ENCODE assay signal across 8 mouse cellular contexts in genomic region chr7:105810877-105811489, GRCm38 (mm10). TPM values are rescaled to one million over a fixed set of nuclear protein-coding genes. Genes with fewer than 3 reads are reported as not detected.
DNase-seq lines count a peak whose midpoint lies in the region; ATAC-seq lines count a peak whose summit lies in the region.

TSS of gene Mrpl17 (minus strand) at chr7:105811099.

- under 1% methylated on average over 50 of the region's 52 CpGs for WGBS in heart, embryonic 14.5 days
- WGBS in liver, embryonic 13.5 days (ENCODE audit: insufficient replicate concordance): under 1% methylated on average over 48 of the region's 52 CpGs
- under 1% methylated on average over 51 of the region's 52 CpGs for WGBS in stomach, embryonic 16.5 days

- peak within 1 kb of the TSS; percentile 98 for H3K9ac ChIP-seq in heart, embryonic 14.5 days (ENCODE audit: low read length)
- H3K9ac ChIP-seq in liver, embryonic 13.5 days: peak within 1 kb of the TSS; percentile 97
- peak within 1 kb of the TSS; percentile 95 for H3K9ac ChIP-seq in stomach, embryonic 16.5 days (ENCODE audit: low read length)

- H3K4me1 ChIP-seq in heart, embryonic 14.5 days (ENCODE audit: control insufficient read depth in 2 of 2, insufficient read depth in 2 of 2, low read length in 2 of 2): peaks cover 4 to 8% of the 10 kb centered on the region in 2 experiments
- H3K4me1 ChIP-seq in liver, embryonic 13.5 days (replicated peaks): peaks cover 27% of the 10 kb centered on the region
- peaks cover 6% of the 10 kb centered on the region for H3K4me1 ChIP-seq in stomach, embryonic 16.5 days (ENCODE audit: control insufficient read depth, insufficient read depth, low read length)

- peak; percentile 92 for ATAC-seq in CD4-positive, CD25-positive, alpha-beta regulatory T cell, adult 4 months
- ATAC-seq in heart, embryonic 14.5 days (ENCODE audit: insufficient number of reproducible peaks, insufficient read depth, low FRiP score, low read depth): peak; percentile 99
- peak; percentile 97 for ATAC-seq in liver, embryonic 13.5 days (ENCODE audit: low read depth)
- ATAC-seq in stomach, embryonic 16.5 days (ENCODE audit: insufficient read depth, low FRiP score): peak; percentile 98

- DNase-seq in c-Kit-negative CD71-positive TER-119-positive erythroid progenitor cells, embryonic 14.5 days (ENCODE audit: low read depth, low spot score): peak; percentile 98
- DNase-seq in fibroblast of lung, adult 2 months (ENCODE audit: low read depth): peak; percentile 98
- peak; percentile 100 for DNase-seq in kidney, postnatal 14 days
- peak; percentile 100 for DNase-seq in liver, embryonic 13.5 days
- peak; percentile 100 for DNase-seq in neural tube, embryonic 10.5 days (ENCODE audit: extremely low spot score, low spot score)

- H3K9me3 ChIP-seq in heart, embryonic 14.5 days (ENCODE audit: control insufficient read depth, low read length): peaks cover 4% of the 10 kb centered on the region; the same call in 1 of the 2 replicates
- H3K9me3 ChIP-seq in liver, embryonic 13.5 days (replicated peaks): no peaks in the 10 kb centered on the region
- H3K9me3 ChIP-seq in stomach, embryonic 16.5 days (replicated peaks; ENCODE audit: control insufficient read depth, low read length): no peaks in the 10 kb centered on the region

- peaks cover 27% of the 10 kb centered on the region for H3K36me3 ChIP-seq in heart, embryonic 14.5 days (ENCODE audit: control insufficient read depth, insufficient read depth, low read length)
- H3K36me3 ChIP-seq in liver, embryonic 13.5 days: peaks cover 27% of the 10 kb centered on the region
- 0 out of 2 replicates have a peak, but pooled peaks cover 10% of the 10 kb centered on the region for H3K36me3 ChIP-seq in stomach, embryonic 16.5 days (ENCODE audit: control insufficient read depth, insufficient read depth, low read length)

- no peaks in the 10 kb centered on the region for H3K27me3 ChIP-seq in heart, embryonic 14.5 days (ENCODE audit: control insufficient read depth, insufficient read depth, low read length)
- H3K27me3 ChIP-seq in liver, embryonic 13.5 days: no peaks in the 10 kb centered on the region
- H3K27me3 ChIP-seq in stomach, embryonic 16.5 days (ENCODE audit: control insufficient read depth, insufficient read depth, low read length): no peaks in the 10 kb centered on the region

- H3K4me2 ChIP-seq in heart, embryonic 14.5 days (ENCODE audit: low read length): peak within 1 kb of the TSS; percentile 90
- peak within 1 kb of the TSS; percentile 85 for H3K4me2 ChIP-seq in liver, embryonic 13.5 days
- peak within 1 kb of the TSS; percentile 81 for H3K4me2 ChIP-seq in stomach, embryonic 16.5 days (ENCODE audit: low read depth, low read length)

- peak within 1 kb of the TSS; percentile 82 to 98 for H3K4me3 ChIP-seq in heart, embryonic 14.5 days (ENCODE audit: control insufficient read depth in 1 of 2, insufficient read depth in 1 of 2, low read depth in 1 of 2, low read length in 2 of 2)
- H3K4me3 ChIP-seq in liver, embryonic 13.5 days (replicated peaks): peak within 1 kb of the TSS; percentile 89
- H3K4me3 ChIP-seq in stomach, embryonic 16.5 days (replicated peaks; ENCODE audit: low read length): peak within 1 kb of the TSS; percentile 92

- peak within 1 kb of the TSS; percentile 79 to 89 for H3K27ac ChIP-seq in heart, embryonic 14.5 days (replicated peaks in 1 of 2; ENCODE audit: control insufficient read depth in 1 of 2, insufficient read depth in 1 of 2, low read depth in 2 of 2, low read length in 2 of 2)
- H3K27ac ChIP-seq in liver, embryonic 13.5 days: peak within 1 kb of the TSS; percentile 74
- H3K27ac ChIP-seq in stomach, embryonic 16.5 days (ENCODE audit: low read length): peak within 1 kb of the TSS; percentile 90

RNA-seq across cellular contexts. Expression of gene Mrpl17, which starts in this region (rescaled TPM):
- 100 to 1,000 TPM; 162 to 170 TPM for polyA plus RNA-seq in CD4-positive, CD25-positive, alpha-beta regulatory T cell, adult 4 months (2017; shearing (Covaris generic))
- 206 and 233 TPM in 2 replicates for polyA plus RNA-seq in heart, embryonic 14.5 days (2014; fragmentation: Nextera tagmentation; extraction: Ambion mirVana)
- 302 and 319 TPM in 2 replicates for polyA plus RNA-seq in liver, embryonic 13.5 days (2015; fragmentation: Nextera tagmentation; extraction: Ambion mirVana)
- polyA plus RNA-seq in stomach, embryonic 16.5 days (2015; fragmentation: Nextera tagmentation; extraction: Ambion mirVana): 343 and 350 TPM in 2 replicates

Comparison
In these comparisons a context has a peak if more than half of its experiments do, and no peak if none do; other contexts are left out.
1. Peak in every context shown above with its lines: DNase-seq, ATAC-seq, H3K4me3 ChIP-seq and H3K27ac ChIP-seq.